In genomic region chr7:127613501-127613900, GRCm38 (mm10) we compare ENCODE assay signal across 9 mouse cellular contexts. TPM values are rescaled to one million over a fixed set of nuclear protein-coding genes. Genes with fewer than 3 reads are reported as not detected.
DNase-seq lines count a peak whose midpoint lies in the region; ATAC-seq and TF ChIP-seq lines count a peak whose summit lies in the region.
"Had no signal": no experiment of that assay in that cellular context is flagged by ENCODE, and none has a peak within 500 bp of the region (broad histone marks: within the 10 kb centered on the region; RNA-seq: fewer than 3 reads in every experiment).

No protein-coding gene starts in this region.

- H3K27me3 ChIP-seq in liver, embryonic 11.5 days (replicated peaks; ENCODE audit: control insufficient read depth, insufficient read depth, low read length): no peaks in the 10 kb centered on the region
- no peaks in the 10 kb centered on the region for H3K27me3 ChIP-seq in heart, postnatal 0 days (ENCODE audit: control insufficient read depth, insufficient read depth, low read length)
- H3K27me3 ChIP-seq in neural tube, embryonic 15.5 days (replicated peaks): no peaks in the 10 kb centered on the region

- H3K4me3 ChIP-seq in liver, embryonic 11.5 days (ENCODE audit: low read depth, low read length): peak overlapping the region; percentile 98
- H3K4me3 ChIP-seq in heart, postnatal 0 days (ENCODE audit: low read depth, low read length): no peak overlapping the region; the same call in 1 of the 2 replicates
- peak overlapping the region; percentile 96 for H3K4me3 ChIP-seq in neural tube, embryonic 15.5 days (replicated peaks)

- TF ChIP-seq CTCF in heart, postnatal 0 days (IDR thresholded peaks at IDR 0.05; ENCODE audit: low read depth): no peak

- peaks cover 35% of the 10 kb centered on the region for H3K36me3 ChIP-seq in liver, embryonic 11.5 days (ENCODE audit: control insufficient read depth, insufficient read depth, low read length)
- peaks cover 41% of the 10 kb centered on the region for H3K36me3 ChIP-seq in heart, postnatal 0 days (replicated peaks; ENCODE audit: control insufficient read depth, insufficient read depth, low read length)
- H3K36me3 ChIP-seq in neural tube, embryonic 15.5 days: peaks cover 42% of the 10 kb centered on the region

- 87% methylated on average over 8 of the region's 8 CpGs for WGBS in liver, embryonic 11.5 days
- WGBS in heart, postnatal 0 days: 54% methylated on average over 8 of the region's 8 CpGs
- 89% methylated on average over 8 of the region's 8 CpGs for WGBS in neural tube, embryonic 15.5 days

- H3K4me1 ChIP-seq in liver, embryonic 11.5 days (replicated peaks; ENCODE audit: control insufficient read depth, insufficient read depth, low read length): peaks cover 9% of the 10 kb centered on the region; the same call in 1 of the 2 replicates
- H3K4me1 ChIP-seq in heart, postnatal 0 days (ENCODE audit: control insufficient read depth, insufficient read depth): peaks cover 9% of the 10 kb centered on the region
- peaks cover 38% of the 10 kb centered on the region for H3K4me1 ChIP-seq in neural tube, embryonic 15.5 days

- no peak for DNase-seq in liver, embryonic 11.5 days (ENCODE audit: low spot score)
- DNase-seq in liver: no peak
- DNase-seq in heart, postnatal 0 days (ENCODE audit: low spot score): no peak
- peak; percentile 44 for DNase-seq in kidney, postnatal 36 days
- DNase-seq in embryo, embryonic 9.5 days (ENCODE audit: extremely low spot score): no peak
- no peak for DNase-seq in adrenal gland, postnatal 14 days

- H3K9me3 ChIP-seq in liver, embryonic 11.5 days (ENCODE audit: control insufficient read depth, low read length): no peaks in the 10 kb centered on the region; the same call in 1 of the 2 replicates
- H3K9me3 ChIP-seq in heart, postnatal 0 days (replicated peaks; ENCODE audit: control insufficient read depth, low read length): no peaks in the 10 kb centered on the region
- no peaks in the 10 kb centered on the region for H3K9me3 ChIP-seq in neural tube, embryonic 15.5 days (replicated peaks)

- no peak overlapping the region for H3K27ac ChIP-seq in liver, embryonic 11.5 days (ENCODE audit: low read depth, low read length)
- peak overlapping the region; percentile 96; the same call in 1 of the 2 replicates for H3K27ac ChIP-seq in heart, postnatal 0 days (ENCODE audit: low read depth)
- no peak overlapping the region for H3K27ac ChIP-seq in neural tube, embryonic 15.5 days (replicated peaks)

- no peak for ATAC-seq in liver, embryonic 11.5 days (replicated peaks; ENCODE audit: low FRiP score)
- no peak for ATAC-seq in heart, postnatal 0 days (ENCODE audit: insufficient read depth, low read depth)
- no peak for ATAC-seq in neural tube, embryonic 15.5 days (ENCODE audit: low FRiP score)
- no peak for ATAC-seq in megakaryocyte progenitor cell, adult 5-6 weeks (replicated peaks; ENCODE audit: poor library complexity)

- peak overlapping the region; percentile 97; the same call in 1 of the 2 replicates for H3K9ac ChIP-seq in liver, embryonic 11.5 days (ENCODE audit: low read depth, low read length)
- H3K9ac ChIP-seq in heart, postnatal 0 days (replicated peaks; ENCODE audit: low read depth, low read length): peak overlapping the region; percentile 96; the same call in 1 of the 2 replicates
- H3K9ac ChIP-seq in neural tube, embryonic 15.5 days (replicated peaks): peak overlapping the region; percentile 92; the same call in 1 of the 2 replicates

- TF ChIP-seq EP300 in heart, postnatal 0 days (IDR thresholded peaks at IDR 0.05; ENCODE audit: low read depth): no peak

- peak overlapping the region; percentile 66 for H3K4me2 ChIP-seq in liver, embryonic 11.5 days
- H3K4me2 ChIP-seq in heart, postnatal 0 days (ENCODE audit: low read depth, low read length): peak overlapping the region; percentile 95
- H3K4me2 ChIP-seq in neural tube, embryonic 15.5 days: peak overlapping the region; percentile 86

RNA-seq across cellular contexts. Expression of gene Zfp629, which starts 2.1 kb away (rescaled TPM):
- polyA plus RNA-seq in liver, embryonic 11.5 days (2014; fragmentation: Nextera tagmentation; extraction: Ambion mirVana): 8.3 and 9.8 TPM in 2 replicates
- total RNA-seq in heart, postnatal 0 days (2014; rRNA removed; ENCODE audit: low replicate concordance): 16.8 and 22.0 TPM in 2 replicates
- polyA plus RNA-seq in heart, postnatal 0 days (2015; fragmentation: Nextera tagmentation; extraction: Ambion mirVana): 6.9 and 11.3 TPM in 2 replicates
- 14.5 and 15.8 TPM in 2 replicates for polyA plus RNA-seq in neural tube, embryonic 15.5 days (2015; fragmentation: Nextera tagmentation; extraction: Ambion mirVana)
- 5.4 and 8.4 TPM in 2 replicates for total RNA-seq in megakaryocyte progenitor cell, adult 5-6 weeks (2015)
- 8.5 and 11.3 TPM in 2 replicates for total RNA-seq in megakaryocyte progenitor cell, adult 5-6 weeks (2017)
- total RNA-seq in adrenal gland, postnatal 14 days (2021): 21.6 and 26.4 TPM in 2 replicates

RNA-seq across cellular contexts. Expression of gene Rnf40, which starts 24.9 kb away (rescaled TPM):
- 44.1 and 49.0 TPM in 2 replicates for polyA plus RNA-seq in liver, embryonic 11.5 days (2014; fragmentation: Nextera tagmentation; extraction: Ambion mirVana)
- 20.7 and 26.6 TPM in 2 replicates for total RNA-seq in heart, postnatal 0 days (2014; rRNA removed; ENCODE audit: low replicate concordance)
- 21.3 and 23.1 TPM in 2 replicates for polyA plus RNA-seq in heart, postnatal 0 days (2015; fragmentation: Nextera tagmentation; extraction: Ambion mirVana)
- 37.9 and 38.5 TPM in 2 replicates for polyA plus RNA-seq in neural tube, embryonic 15.5 days (2015; fragmentation: Nextera tagmentation; extraction: Ambion mirVana)
- 11.7 and 16.5 TPM in 2 replicates for total RNA-seq in megakaryocyte progenitor cell, adult 5-6 weeks (2015)
- 36.9 and 41.9 TPM in 2 replicates for total RNA-seq in megakaryocyte progenitor cell, adult 5-6 weeks (2017)
- 56.0 and 62.8 TPM in 2 replicates for total RNA-seq in adrenal gland, postnatal 14 days (2021)

RNA-seq across cellular contexts. Expression of gene Ccdc189, which starts 25.1 kb away (rescaled TPM):
- polyA plus RNA-seq in liver, embryonic 11.5 days (2014; fragmentation: Nextera tagmentation; extraction: Ambion mirVana): 5.4 and 6.2 TPM in 2 replicates
- total RNA-seq in heart, postnatal 0 days (2014; rRNA removed; ENCODE audit: low replicate concordance): 9.9 and 15.0 TPM in 2 replicates
- 16.0 and 17.6 TPM in 2 replicates for polyA plus RNA-seq in heart, postnatal 0 days (2015; fragmentation: Nextera tagmentation; extraction: Ambion mirVana)
- polyA plus RNA-seq in neural tube, embryonic 15.5 days (2015; fragmentation: Nextera tagmentation; extraction: Ambion mirVana): 7.1 and 7.4 TPM in 2 replicates
- 1.8 and 2.2 TPM in 2 replicates for total RNA-seq in megakaryocyte progenitor cell, adult 5-6 weeks (2015)
- total RNA-seq in megakaryocyte progenitor cell, adult 5-6 weeks (2017): 2.5 and 3.1 TPM in 2 replicates
- 7.5 and 10.7 TPM in 2 replicates for total RNA-seq in adrenal gland, postnatal 14 days (2021)

RNA-seq across cellular contexts. Expression of gene Phkg2, which starts 40.4 kb away (rescaled TPM):
- 41.6 and 41.7 TPM in 2 replicates for polyA plus RNA-seq in liver, embryonic 11.5 days (2014; fragmentation: Nextera tagmentation; extraction: Ambion mirVana)
- 27.3 and 44.1 TPM in 2 replicates for total RNA-seq in heart, postnatal 0 days (2014; rRNA removed; ENCODE audit: low replicate concordance)
- 22.2 and 23.1 TPM in 2 replicates for polyA plus RNA-seq in heart, postnatal 0 days (2015; fragmentation: Nextera tagmentation; extraction: Ambion mirVana)
- polyA plus RNA-seq in neural tube, embryonic 15.5 days (2015; fragmentation: Nextera tagmentation; extraction: Ambion mirVana): 57.4 and 60.6 TPM in 2 replicates
- 27.1 and 32.3 TPM in 2 replicates for total RNA-seq in megakaryocyte progenitor cell, adult 5-6 weeks (2015)
- 26.7 and 29.2 TPM in 2 replicates for total RNA-seq in megakaryocyte progenitor cell, adult 5-6 weeks (2017)
- 36.6 and 44.4 TPM in 2 replicates for total RNA-seq in adrenal gland, postnatal 14 days (2021)

RNA-seq across cellular contexts. Expression of gene Tmem265, which starts 52.3 kb away (rescaled TPM):
- polyA plus RNA-seq in liver, embryonic 11.5 days (2014; fragmentation: Nextera tagmentation; extraction: Ambion mirVana): 6.9 and 11.1 TPM in 2 replicates
- total RNA-seq in heart, postnatal 0 days (2014; rRNA removed; ENCODE audit: low replicate concordance): not detected in 2 replicates
- polyA plus RNA-seq in heart, postnatal 0 days (2015; fragmentation: Nextera tagmentation; extraction: Ambion mirVana): 2.6 and 3.3 TPM in 2 replicates
- 6.9 and 7.3 TPM in 2 replicates for polyA plus RNA-seq in neural tube, embryonic 15.5 days (2015; fragmentation: Nextera tagmentation; extraction: Ambion mirVana)
- 1.7 TPM in 1 of 2 replicates, not detected in the other for total RNA-seq in megakaryocyte progenitor cell, adult 5-6 weeks (2015)
- 2.3 and 2.5 TPM in 2 replicates for total RNA-seq in megakaryocyte progenitor cell, adult 5-6 weeks (2017)
- total RNA-seq in adrenal gland, postnatal 14 days (2021): not detected in 2 replicates
- polyA plus RNA-seq: liver, adult 2 months had no signal

Comparison
In these comparisons a context has a peak if more than half of its experiments do, and no peak if none do; other contexts are left out.
1. DNase-seq: peak in kidney, postnatal 36 days (2 of 2); none in liver, embryonic 11.5 days (single experiment), liver (single experiment), heart, postnatal 0 days (single experiment), embryo, embryonic 9.5 days (single experiment) and adrenal gland, postnatal 14 days (single experiment).
2. Peak in every context shown above with its lines, with median percentiles within 50 percentile points of each other: H3K4me2 ChIP-seq and H3K9ac ChIP-seq.